Mouse (Mus musculus): Measurements from ENCODE around the gene Krt16.

DNA sequence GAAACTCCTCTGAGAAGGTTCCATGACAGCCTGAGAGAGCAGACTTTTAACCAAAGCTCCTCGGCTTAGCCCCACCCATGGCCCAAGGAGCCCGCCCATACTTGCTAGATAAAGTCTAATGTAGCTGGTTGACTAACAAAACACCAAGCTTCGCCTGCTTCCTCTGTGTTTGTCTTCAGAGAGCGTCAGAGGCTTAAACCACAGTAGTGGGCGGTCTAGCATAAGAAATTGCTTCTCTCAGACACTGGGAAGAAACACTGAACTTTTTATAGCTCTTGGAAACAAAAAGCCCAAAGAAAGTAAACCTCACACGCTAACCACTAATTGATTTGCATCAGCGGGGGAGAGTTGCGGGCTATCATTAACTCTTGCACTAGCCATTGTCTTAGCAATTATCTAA is 27.0 kb downstream of the Krt16 start:
- TF ChIP-seq CTCF (IDR thresholded peaks at IDR 0.05; ENCODE audit: low read depth) (no peak), EP300 (IDR thresholded peaks at IDR 0.05; ENCODE audit: low read depth) (no peak)
